Mouse (Mus musculus) urinary bladder, adult 2 months (tissue): ENCODE measurements around the gene Sh2b3. TPM values are rescaled to one million over a fixed set of nuclear protein-coding genes. Genes with fewer than 3 reads are reported as not detected.

Experiments
- DNase-seq: peaks from one replicate; pipeline ENCODE4 v3.0.0; 2022; ENCODE audit warnings: low spot score
- polyA plus RNA-seq: library from polyadenylated mRNA; depleted of rRNA; stranded (reverse); fragments of >200 nt; gene quantifications from 2 replicates; pipeline ENCODE4 v1.2.3, GENCODE M21; 2012

Sh2b3 gene
- polyA plus RNA-seq, 1 experiment: 22.2 TPM

DNA sequence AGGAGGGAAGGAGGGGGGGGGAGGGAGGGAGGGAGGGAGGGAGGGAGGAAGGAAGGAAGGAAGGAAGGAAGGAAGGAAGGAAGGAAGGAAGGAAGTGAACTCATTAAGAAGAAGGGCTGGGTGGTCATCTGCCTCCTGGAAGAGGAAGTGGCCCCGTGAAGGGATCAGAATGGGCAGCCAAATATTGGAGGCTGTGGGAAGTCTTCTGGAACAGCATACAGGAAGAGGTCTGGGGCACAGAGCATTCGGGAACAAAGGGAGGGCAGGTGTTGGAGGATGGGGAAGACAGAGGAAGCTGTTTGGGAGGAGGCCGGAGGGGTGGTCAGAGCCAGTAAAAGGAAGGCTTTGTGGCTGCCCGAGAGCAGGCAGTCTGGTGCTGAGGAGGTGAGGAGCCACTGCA lies 7.9 kb upstream of the Sh2b3 start:
- no peak for DNase-seq

DNA sequence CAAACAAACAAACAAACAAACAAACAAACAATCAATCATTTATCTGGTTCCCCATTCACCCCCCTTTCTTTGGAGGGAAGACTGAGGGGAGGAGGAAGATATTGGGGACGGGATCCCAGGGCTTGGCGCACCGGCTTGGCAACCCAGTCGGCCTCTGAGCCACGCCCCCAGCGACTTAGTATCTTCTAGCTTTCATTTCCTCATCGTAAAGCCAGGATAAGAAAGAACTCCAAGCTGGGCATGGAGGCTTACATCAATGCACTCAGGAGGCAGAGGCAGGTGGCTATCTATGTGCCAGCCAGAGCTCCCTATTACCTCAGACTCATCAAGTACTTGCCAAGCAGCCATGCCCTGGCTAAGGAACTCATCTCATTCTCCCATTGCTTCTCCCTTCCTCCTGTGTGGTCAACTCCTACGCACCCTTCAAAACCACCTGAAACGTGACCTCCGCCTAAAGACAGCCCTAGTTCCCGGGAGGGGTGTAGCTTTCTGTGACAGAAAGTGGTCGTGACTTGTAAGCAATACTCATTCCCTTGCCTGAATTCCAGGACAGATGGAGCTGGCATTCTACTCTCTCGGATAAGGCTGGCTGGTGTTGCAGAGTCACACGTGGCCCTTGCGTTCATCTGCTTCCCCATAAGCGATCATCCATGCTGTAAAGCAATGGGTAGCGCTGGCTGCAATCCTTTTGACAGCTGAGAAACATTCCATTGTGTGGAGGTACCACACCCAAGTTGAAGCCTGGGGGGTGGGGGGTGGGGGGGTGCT lies 5.9 kb upstream of the Sh2b3 start:
- DNase-seq: no peak

DNA sequence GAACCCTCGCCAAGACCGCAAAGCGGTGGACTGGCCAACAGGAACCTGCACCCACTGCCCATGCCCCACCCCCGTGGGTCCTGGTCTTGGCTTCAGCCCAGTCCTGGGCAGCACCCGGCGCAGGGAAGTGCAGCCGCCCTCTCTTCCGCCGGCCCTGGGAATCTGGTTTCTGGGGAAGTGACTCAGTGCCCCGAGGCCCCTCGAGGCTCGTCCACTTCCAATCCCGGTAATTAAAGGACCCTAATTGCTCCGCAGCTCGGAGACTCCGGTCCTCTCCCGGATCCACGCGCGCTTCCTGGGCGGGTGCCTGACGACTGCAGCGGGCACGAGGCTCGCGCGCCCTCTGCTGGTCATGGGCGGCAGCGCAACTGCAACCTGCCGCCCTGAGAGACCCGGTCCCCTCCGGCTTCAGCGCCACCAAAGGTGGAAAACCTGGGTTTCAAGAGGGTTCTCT lies 5.2 kb upstream of the Sh2b3 start:
- peak; percentile 84 for DNase-seq

DNA sequence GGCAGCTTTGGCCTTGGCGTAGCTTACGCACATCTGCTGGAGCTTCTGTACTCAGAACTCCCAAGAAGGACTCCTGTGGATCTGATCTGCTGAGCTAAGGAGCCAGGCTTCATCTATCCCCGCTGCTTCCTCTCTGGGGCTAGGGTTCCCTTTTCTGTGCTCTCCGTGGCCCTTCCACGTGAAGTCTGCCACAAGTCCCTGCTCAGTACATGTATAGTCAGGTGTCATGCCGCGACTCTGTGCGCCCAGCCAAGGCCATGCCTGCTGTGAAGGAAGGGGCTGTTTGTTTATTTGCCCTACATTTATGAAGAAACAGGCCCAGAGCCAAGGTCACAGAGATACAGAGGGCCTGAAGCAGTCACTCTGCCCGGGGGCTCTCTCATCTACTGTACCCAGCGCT lies 4.5 kb upstream of the Sh2b3 start:
- DNase-seq: no peak

DNA sequence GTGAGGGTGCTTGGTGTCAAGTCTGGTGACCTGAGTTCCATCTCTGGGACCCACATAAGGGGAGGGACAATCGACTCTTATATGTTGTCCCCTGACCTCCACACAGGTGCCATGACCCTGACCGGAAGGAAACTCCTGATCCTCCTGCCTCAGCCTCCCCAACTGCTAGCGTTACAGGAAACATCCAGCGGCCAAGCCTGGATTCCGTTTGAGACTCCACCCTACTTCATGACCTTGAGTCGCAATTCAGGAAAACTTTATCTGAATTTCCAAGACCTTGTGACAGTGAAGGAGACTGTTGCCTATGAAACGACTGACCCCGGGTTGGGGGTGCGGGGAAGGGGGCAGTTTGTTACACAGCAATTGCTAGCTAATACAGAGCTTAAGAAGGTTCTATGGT lies 4.1 kb upstream of the Sh2b3 start:
- no peak for DNase-seq

DNA sequence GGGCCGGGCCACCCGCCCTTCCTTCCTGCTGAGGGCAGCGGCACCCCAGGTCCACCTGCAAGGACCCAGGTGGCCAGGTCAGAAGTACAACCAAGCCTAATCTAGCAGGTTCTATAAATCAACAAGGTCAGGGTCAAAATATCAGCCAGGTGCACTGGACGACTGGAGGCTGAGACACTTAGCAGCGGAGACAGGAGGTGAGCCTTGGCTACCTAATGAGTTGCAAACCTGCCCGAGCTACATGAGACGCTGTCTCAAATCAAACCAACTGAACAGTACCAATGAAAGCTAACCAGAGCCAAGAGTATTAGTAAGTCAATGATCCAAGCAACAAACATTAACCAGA lies 1.7 kb upstream of the Sh2b3 start:
- no peak for DNase-seq

DNA sequence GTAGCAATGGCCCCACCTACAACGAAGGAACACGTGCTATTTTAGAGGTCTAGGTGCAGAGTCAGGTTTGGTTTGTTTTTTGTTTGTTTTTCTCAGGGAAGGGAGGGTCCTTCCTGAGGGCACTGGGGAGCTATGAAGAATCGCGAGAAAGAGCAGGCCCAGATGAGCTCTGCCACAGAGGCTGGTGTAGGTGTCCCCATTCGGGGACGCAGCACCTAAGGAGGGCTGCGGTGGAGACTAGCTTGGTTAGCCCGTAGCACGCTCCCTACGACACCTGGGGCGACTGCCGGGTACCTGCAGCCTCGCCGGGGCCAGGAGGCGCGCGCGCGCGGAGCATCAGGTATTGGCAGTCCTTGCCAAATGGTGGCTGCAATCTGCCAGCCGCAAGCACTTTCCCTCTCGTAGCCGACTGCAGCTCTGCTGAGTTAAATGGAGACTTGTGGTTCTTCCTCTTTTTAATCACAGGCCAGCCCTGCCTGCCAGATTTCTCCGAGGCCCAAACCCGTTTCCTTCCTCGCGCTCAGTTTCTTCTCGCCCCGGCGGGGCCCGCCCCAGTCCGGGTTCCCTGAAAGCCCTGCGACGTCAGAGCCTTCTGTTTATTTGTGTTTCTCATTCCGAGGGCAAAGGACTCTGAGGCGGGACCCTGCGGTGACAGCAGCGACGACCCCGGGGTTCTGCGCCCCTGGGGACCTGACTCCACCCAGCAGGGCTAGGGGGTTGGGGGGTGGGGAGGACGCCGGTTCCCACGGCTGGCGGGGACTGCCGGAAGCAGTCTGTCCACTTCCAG lies 1.1 kb upstream of the Sh2b3 start:
- peak; percentile 54 for DNase-seq

DNA sequence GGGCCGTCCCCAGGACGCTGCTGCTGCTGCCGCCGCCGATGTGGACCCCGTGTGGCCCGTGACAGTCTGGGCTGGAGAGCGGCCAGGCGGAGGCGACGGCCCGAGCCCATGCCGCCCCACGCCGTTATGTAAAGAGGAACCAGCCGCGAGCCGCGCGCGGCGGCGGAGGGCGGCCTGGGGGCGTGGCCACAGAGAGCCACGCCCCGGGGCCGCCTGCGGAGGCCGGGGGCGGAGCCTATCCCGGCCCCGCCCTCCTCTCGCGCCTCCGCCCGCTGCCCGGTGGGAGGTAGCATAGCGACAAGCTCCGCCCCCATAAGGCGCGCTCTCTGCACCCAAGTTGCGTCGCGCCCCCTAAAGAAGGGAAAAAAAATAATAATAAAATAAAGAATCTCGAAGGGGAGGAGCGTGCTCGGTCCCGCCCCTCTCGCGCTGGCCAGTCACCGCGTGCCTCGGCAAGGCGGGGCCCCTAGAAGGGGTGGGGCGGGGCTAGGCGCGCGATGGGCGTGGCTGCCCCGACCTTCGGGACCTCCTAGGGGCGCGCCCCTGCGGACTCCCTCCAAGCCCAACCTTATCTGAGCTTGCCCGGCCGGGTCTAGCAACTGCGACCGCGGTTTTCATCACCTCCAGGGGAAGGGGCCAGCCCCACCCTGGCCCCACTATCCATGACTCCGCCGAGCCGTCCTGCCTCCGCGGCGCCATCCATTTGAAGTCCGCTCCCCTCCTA lies 592 bp downstream of the Sh2b3 start:
- DNase-seq: peak; percentile 85

DNA sequence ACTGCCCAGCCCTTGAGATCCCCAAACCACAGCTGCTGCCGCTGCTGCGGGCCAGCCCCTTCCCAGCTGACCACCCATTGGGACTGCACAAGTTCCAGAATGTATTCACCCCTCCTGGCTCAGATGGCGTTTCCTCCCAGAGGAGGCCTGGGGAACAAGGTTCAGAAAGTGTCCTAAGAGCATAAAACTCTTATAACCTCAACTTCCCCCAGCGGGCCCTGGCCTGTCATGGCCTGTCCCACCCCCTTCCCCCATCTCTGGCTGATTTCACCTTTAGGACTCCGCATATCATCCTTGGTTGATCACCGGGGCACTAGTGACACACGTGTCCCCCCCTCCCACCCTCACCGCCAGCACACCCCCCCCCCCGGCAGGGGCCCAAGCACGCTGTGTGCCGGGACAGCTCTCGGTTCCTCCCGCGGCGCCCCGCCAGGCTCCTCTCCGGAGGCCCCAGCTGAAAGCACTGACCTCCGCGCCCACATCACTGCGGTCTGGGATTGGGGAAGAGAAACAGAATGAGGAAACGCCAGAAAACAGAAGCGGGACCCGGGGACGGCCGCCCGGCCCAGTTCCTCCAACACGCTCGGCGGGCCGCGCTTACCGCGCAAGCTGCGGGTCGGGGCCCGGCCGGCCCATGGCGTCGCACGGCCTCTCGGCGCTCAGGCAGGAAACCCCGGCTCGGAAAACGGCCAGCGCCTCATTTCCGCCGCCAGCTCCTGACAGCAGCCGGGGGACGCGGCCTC lies 1.3 kb downstream of the Sh2b3 start:
- no peak for DNase-seq

DNA sequence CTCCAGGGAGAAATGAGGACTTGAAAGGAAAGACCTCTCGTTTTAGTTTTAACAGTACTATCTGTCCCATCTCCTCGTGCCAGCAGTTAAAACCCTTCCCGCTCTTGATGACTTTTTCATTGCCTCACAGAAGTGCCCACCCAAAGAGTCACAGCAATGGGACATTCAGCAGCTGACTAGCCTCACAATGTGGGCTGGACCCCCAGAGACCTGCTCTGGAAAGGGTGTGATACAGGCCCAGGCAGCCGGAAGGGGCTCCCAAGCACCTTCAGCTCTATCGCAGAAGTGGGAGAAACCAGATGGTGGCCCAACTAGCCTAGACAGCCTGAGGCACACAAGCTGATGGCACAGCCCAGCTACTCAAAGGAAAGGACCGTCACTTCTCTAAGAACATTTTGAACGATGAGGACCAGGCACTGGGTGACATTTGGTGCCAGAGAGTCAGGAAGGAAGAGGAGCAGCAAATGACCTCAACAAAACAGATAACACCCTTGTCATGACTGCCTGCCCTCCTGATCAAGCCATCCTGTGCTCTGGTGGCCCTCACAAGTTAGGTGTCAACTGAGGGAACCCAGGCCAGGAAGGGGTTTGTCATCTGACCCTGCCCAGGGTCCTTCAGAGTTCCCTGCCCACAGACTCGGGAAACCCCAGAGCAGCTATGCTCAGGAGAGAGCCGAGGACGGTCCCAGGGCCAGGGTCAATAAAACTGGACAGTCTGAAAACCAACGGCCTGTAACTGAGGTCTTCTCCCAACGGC lies 2.3 kb downstream of the Sh2b3 start:
- no peak for DNase-seq

DNA sequence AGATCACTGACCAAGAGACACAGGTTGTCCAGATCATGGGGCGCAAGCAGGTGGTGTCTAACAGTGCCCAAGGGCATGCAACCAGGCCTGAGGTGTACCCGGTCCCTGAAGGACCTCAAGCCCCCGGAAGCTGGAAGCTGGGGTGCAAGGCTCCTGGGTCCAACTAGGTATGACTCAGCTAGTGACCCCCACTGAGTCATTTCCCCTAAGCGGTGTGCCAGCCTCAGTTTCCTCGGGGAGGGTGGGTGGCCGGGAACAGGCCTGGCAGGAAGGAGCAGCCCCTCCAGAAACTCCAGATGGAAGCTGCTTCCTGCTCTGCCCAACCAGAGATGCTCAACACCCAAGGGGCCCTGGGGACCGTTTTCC lies 3.2 kb downstream of the Sh2b3 start:
- DNase-seq: no peak

DNA sequence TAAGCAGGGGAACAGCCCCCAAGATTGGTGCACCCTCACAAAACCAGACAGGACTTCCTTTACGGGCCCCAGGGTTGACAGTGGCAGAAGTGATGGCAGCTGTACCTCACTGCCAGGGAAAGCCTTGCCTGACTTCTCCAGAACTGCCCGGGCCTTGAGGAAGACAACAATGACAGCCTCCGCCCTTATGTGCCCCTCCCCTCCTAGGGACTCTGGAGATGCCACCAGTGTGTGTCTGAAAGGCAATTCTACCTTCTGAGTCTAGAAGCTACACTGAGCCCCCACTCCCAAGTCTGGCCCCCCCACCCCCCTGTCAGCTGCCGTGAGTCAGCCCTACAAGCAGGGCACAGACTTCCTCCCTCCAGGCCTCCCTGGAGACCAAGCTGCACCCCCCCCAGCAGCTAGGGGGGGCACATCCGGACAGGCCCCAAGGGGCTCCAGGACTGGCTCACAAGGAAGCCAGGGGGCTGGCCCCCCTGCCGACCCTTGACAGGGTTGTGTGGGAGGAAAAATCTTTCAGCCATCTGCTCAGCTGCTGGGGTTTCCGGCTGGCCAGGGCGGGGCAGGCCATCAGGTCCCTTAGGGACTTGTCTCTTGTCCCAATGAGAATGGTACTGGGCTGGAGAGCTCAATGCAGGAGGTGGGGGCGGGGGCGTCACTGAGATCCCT lies 3.7 kb downstream of the Sh2b3 start:
- DNase-seq: no peak

DNA sequence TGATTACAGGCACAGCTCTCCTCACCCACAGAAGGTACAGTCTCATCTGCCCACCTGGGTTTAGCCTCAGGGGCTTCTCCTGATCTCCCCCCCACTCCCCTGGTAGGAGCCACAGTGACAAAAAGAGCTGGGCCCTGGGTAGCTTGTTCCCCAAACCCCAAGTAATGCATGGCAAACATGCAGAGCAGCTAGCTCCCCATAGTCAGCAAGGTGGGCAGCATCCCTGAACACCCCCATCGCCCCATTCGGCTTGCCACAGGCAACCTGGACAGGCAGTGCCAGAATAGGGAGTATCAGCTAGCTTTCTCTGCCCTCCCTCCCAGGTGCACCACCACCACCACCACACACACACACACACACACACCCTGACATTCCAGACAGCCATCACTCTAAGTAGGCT lies 4.3 kb downstream of the Sh2b3 start:
- no peak for DNase-seq

DNA sequence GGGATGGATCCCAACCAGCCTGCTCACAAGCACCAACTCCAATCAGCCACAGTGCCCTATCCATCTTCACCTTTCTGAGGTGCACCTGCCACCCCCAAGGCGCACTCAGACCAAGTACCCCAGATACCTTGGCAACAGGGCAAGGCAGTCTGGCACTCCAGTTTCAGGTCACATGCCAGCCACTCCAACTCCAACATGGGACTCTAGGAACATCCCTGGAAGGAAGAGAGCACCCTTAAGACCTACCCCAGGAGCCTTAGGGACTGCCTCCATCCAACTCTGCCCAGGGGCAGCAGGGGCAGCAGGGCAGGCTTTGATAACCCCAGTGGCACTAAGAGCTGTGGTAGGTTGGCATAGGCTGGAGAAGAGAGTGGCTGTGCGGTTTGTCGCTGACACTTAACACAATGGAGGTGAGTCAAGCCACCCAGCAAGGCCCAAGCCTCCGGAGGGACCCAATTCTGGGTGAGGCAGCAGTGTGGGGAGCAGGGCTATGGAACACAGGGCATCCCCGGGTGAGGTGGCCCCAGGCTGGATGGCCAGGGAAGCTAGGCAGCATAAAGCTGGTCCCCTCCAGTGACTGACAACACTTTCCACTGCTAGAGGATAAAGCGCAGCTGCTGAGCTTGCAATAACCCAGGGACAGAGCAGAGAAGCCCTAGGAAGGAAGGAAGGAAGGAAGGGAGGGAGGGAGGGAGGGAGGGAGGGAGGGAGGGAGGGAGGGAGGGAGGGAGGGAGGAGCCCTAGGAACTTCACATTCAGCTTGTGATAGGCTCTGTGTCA lies 4.9 kb downstream of the Sh2b3 start:
- no peak for DNase-seq

DNA sequence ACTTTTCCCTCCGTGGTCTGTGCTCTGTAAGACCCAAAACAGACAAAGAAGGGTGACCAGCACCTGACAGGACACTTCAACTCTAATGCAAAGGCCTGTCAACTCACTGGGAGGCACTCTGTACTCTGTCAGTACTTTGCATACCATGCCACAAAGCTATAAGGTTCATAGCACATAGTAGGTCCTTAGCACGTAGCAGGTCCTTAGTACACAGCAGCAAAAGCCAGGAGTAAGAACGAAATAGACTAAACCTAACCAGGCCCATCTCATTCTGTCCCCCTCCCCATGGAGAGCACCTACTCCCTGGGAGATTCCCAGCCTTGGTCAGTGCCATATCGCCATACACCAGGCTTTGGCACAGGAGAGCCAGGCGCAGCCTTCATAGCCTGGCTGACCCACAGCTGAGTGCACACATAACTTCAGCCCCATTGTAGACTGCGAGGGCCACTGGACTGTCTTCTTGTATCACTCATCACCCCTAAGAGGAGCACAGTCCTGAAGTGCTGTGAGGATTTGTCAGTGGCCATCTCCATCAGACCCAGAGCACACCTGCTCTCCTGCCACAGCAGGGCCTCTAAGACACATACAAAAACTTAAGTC lies 6.3 kb downstream of the Sh2b3 start:
- no peak for DNase-seq

DNA sequence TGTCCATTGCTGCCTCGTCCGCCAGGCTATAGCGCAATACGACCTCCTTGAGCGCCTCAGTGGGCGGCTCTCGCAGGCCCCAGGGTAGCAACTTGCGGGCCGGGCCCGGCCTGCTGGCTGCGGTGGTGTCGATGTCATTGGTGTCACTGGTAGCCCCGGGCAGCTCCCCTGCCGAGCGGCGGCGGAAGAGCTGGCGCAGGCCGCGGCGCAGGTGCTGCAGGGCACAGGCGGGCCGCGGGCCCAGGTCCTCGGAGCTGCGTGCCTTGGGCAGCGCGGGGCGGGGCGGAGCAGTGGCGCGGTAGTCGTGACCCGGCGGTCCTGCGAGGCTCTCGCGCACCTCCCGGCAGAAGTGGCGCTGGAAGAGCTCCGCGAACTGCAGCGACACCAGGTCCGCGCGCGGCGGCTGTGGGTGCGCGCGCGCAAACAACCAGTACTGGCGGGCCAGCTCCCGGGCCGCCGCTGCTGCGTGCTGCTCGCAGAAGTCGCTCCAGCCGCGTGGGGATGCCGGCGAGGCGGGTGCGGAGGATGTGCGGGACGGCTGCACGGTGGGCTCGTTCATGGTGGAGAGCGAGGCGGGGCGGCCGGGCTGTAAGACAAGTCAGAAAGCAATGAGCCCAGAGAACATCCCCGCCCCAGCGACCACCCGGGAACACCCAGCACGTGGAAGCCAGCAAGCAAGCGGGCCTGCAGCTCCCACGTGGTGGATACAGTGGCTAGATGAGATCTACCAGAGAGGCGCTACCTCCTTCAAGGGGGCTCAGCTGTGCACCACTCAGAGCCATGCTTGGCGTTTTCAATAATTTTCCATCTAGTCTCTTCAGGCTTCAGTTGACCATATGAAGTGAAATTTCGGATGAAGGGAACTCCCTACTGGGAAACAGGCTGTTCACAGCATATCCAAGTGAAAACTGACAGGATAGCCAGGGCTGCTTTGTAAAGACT lies 8.7 kb downstream of the Sh2b3 start:
- no peak for DNase-seq

DNA sequence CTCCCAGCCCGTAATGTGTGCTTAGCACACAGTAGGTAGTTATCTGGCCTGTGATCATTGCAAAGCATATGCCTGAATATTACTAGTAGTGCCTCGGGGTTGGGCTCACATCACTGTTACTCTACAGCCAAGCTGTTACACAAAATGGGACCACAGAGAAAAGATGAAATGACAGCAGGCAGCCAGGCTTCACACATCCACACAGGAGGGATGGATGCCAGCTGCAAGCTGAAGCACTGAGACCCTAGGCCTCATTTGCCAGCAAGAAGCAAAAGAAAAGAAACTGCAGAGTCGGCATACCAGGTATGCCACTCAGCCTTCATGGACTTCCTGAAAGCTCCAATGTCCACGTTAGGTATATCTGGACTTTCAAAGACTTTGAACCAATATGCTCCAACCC lies 9.6 kb downstream of the Sh2b3 start:
- no peak for DNase-seq

DNA sequence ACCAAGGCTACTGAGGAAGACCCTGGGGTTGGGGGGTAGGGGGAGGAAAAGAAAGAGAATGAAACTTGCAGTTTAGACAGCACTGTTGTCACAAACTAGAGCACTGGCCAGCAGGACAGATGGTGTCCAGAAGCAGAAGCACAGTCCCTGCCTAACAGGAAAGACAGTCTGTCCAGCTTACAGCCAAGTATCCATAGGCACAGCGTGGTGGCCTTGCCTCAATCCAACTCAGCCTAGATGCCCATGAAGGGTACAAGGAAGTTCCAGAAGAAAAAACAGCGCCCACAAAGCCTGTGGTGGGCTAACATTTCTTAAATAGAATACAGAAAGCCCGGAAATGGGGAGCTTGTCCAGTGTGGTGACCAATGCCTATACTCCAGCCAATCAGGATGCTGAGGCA lies 11.8 kb downstream of the Sh2b3 start:
- DNase-seq: no peak
